Mouse (Mus musculus) ES-E14 (cell line): ENCODE results near the gene Mtf2.

Experiments
- HCFC1 ChIP-seq: IDR thresholded peaks from 2 replicates; pipeline ENCODE4 v1.6.1; 2012; ENCODE audit warnings: low read length, inconsistent platforms, borderline replicate concordance; ENCODE audit not compliant: insufficient read depth
- MAFK ChIP-seq: IDR thresholded peaks from 2 replicates; pipeline ENCODE4 v1.6.1; 2014; ENCODE audit warnings: mild to moderate bottlenecking, low read depth, low read length, inconsistent platforms; ENCODE audit not compliant: insufficient read depth

DNA sequence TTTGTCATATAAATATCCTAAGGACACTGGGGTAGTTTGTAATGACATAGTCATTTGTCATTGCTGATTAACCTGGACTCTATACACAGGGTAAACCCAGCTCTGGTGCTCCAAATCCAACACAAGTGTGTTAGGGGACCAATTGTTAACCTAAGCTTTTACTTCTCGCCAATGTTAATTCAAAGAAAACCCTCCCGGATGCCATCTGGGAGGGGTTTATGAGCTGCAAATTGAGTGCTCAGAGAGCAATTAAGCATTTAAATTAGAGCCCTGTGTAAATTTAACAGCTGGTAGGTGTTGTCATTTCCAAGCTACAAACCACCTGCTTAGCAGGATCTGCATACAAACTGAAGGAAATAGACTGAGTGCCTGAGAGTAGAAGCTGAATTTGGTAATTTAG, 30.0 kb upstream of the Mtf2 start:
- TF ChIP-seq HCFC1 (no peak), MAFK (no peak)
